Mouse (Mus musculus) liver, embryonic 14.5 days (tissue): ENCODE measurements around the gene Tomt. TPM values are rescaled to one million over a fixed set of nuclear protein-coding genes. Genes with fewer than 3 reads are reported as not detected.

Source experiments
- ATAC-seq: fragments of 200-750 bp; cut with Nextera tagmentation; 2 replicates; pipeline ENCODE4 v1.8.0; 2017; ENCODE audit warnings: moderate number of reproducible peaks, mild to moderate bottlenecking, moderate library complexity; ENCODE audit not compliant: insufficient read depth
- DNase-seq, 3 experiments: peaks; one replicate each; pipeline ENCODE4 v3.0.0-alpha.2; 2012 to 2013; ENCODE audit warnings: low read depth in 3 of 3, low spot score in 3 of 3
- H3K27ac ChIP-seq: fragments of 300-500 bp; sonication (generic); 2 replicates; pipeline ENCODE4 v1.5.1; 2014; ENCODE audit warnings: moderate library complexity, mild to moderate bottlenecking, control low read depth, inconsistent platforms
- H3K27me3 ChIP-seq: fragments of 300-500 bp; sonication (generic); 2 replicates; pipeline ENCODE4 v1.6.1; 2014; ENCODE audit warnings: mild to moderate bottlenecking, low read length, moderate library complexity; ENCODE audit not compliant: control insufficient read depth, insufficient read depth
- H3K36me3 ChIP-seq: fragments of 300-500 bp; sonication (generic); replicated peaks from 2 replicates; pipeline ENCODE4 v1.6.1; 2014; ENCODE audit warnings: low read depth; ENCODE audit not compliant: control insufficient read depth, insufficient read depth
- H3K4me1 ChIP-seq, 2 experiments: fragments of 200-500 bp in 1 of 2; fragments of 300-500 bp in 1 of 2; sonication (generic) in 1 of 2; replicated peaks; 2 replicates each; pipeline ENCODE4 v1.6.1; 2012 to 2014; ENCODE audit warnings: antibody characterized with exemption in 1 of 2, inconsistent platforms in 1 of 2, low read length in 1 of 2; ENCODE audit not compliant: control insufficient read depth in 2 of 2, insufficient read depth in 2 of 2
- H3K4me2 ChIP-seq: fragments of 300-500 bp; sonication (generic); 2 replicates; pipeline ENCODE4 v1.6.1; 2014; ENCODE audit warnings: low read depth, mild to moderate bottlenecking, control low read depth, moderate library complexity
- H3K4me3 ChIP-seq, 2 experiments: fragments of 200-500 bp in 1 of 2; fragments of 300-500 bp in 1 of 2; sonication (generic) in 1 of 2; 2 replicates each; pipeline ENCODE4 v1.5.1; 2012 to 2014; ENCODE audit warnings: low read depth in 2 of 2, low read length in 2 of 2, mild to moderate bottlenecking in 2 of 2, control low read depth in 1 of 2, inconsistent platforms in 1 of 2, moderate library complexity in 1 of 2; ENCODE audit not compliant: insufficient read depth in 1 of 2
- H3K9ac ChIP-seq: fragments of 300-500 bp; sonication (generic); replicated peaks from 2 replicates; pipeline ENCODE4 v1.6.1; 2014; ENCODE audit warnings: mild to moderate bottlenecking, control low read depth, moderate library complexity
- H3K9me3 ChIP-seq: fragments of 300-500 bp; sonication (generic); 2 replicates; pipeline ENCODE4 v1.6.1; 2016; ENCODE audit warnings: low read length, mixed read lengths; ENCODE audit not compliant: control insufficient read depth
- CTCF ChIP-seq: IDR thresholded peaks from 2 replicates; pipeline ENCODE4 v1.5.1; 2016; ENCODE audit warnings: antibody characterized with exemption, low read depth, control low read depth
- EP300 ChIP-seq: IDR thresholded peaks from 2 replicates; pipeline ENCODE4 v1.6.1; 2016; ENCODE audit warnings: antibody characterized with exemption, low read depth
- WGBS: fragments of 180-500 bp; shearing (Covaris S2); extraction: QIAGEN DNeasy Blood & Tissue Kit; methylation state at CpG from one replicate; pipeline ENCODE4 v1.1.7; 2014; ENCODE audit not compliant: insufficient replicate concordance; 5-methylcytosine and 5-hydroxymethylcytosine counted together
- polyA plus RNA-seq, 2 experiments: library from polyadenylated mRNA; depleted of rRNA in 1 of 2; stranded (reverse) in 1 of 2; unstranded in 1 of 2; fragments of >200 nt; fragmentation: Nextera tagmentation in 1 of 2; extraction: Ambion mirVana in 1 of 2; gene quantifications; 2 replicates each; pipeline versions ENCODE4 v1.2.1 to v1.2.3; 2012 to 2014

Tomt gene
- polyA plus RNA-seq, 2 experiments: 0.08 to 0.09 TPM

DNA sequence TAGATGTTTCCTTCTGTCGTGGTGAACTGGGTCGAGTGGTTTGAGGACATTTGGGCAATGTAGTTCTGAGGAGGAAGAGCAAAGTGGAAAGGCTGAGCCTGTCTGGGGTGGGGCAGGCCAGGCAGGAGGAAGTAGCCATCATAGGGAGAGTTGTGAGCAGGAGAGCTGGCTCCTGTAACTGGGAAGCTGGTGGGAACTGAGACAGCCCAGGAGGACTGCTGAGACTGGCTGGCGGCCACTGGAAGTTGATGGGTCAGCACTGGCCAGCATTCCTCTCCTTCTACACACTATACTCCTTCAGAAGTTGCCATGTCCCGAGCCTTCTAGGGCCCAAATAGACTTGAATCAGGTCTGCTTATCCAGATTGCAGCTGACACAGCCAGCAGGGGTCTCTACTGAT is 2.2 kb upstream of the Tomt start:
- WGBS: 32% methylated on average over 4 of the region's 4 CpGs
- Histone ChIP-seq H3K4me1 (peaks cover 14 to 24% of the 10 kb centered on the region in 2 experiments), H3K9ac (no peak overlapping the region), H3K9me3 (no peaks in the 10 kb centered on the region), H3K4me2 (peak overlapping the region; percentile 11; the same call in 1 of the 2 replicates), H3K36me3 (peaks cover 18% of the 10 kb centered on the region), H3K4me3 (no peak overlapping the region), H3K27ac (no peak overlapping the region), H3K27me3 (no peaks in the 10 kb centered on the region)
- TF ChIP-seq EP300 (no peak), CTCF (no peak)
- DNase-seq (no peak), ATAC-seq (no peak)

DNA sequence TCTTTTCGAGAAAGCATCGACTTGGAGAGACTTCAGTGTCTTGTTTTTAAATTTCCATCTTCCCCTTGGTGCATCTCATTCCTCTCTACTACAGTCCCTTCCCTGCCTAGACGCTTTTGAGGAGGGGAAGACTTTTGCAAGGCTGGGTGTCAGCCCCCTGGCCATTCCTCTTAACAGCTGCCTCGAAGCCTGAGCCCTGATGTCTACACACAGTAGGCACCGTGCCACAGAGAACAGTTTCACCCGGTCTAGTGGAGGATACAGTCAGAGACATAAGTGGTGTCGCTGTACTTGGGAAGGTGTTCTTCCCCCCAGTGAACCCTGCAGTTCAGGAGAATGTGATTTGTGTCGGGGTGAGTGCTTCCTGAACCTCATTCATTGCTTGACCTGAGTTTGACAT is 537 bp upstream of the Tomt start:
- TF ChIP-seq EP300 (no peak), CTCF (no peak)
- no peak for DNase-seq
- Histone ChIP-seq H3K36me3 (peaks cover 9% of the 10 kb centered on the region), H3K4me1 (peaks cover 14 to 24% of the 10 kb centered on the region in 2 experiments), H3K27ac (peak overlapping the region; percentile 76), H3K9ac (peak overlapping the region; percentile 91), H3K27me3 (no peaks in the 10 kb centered on the region), H3K4me3 (peak overlapping the region; percentile 81 to 85), H3K4me2 (peak overlapping the region; percentile 94), H3K9me3 (no peaks in the 10 kb centered on the region)
- no peak for ATAC-seq
- WGBS: 33% methylated on average over 8 of the region's 8 CpGs

DNA sequence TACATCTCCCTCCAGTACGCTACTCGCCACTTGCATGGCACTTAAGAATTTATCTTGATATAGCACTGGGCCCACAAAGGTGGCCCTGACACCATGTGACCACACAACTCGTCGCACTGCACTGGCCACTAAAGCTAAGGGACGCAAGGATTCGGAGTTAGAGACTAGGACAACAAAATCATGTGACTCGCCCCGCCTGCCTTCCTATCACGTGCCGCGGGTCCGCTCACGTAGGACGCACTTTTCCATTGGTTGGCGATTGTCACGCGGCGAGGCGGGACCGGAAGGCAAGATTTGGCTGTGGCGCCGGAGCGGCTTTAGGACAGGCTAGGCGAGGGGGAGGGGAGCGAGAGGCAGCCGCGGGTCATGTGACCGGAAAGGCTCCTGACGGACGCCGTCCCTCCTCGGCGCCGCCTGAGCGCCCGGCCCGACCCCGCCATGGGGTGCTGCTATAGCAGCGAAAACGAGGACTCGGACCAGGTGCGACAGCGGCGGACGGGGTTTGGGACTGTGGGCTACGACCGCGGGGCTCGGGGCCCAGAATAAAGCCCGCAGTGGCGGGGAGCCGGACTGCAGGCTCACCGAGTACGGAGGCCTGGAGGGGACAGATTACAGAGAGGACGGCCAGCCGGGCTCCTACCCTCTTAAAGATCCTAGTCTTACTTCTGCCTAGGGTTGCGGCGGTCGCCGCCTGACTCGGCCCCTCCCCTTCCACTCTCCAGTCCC is 435 bp downstream of the Tomt start, which contains the start of gene Lamtor1:
Gene Lamtor1 (plus strand): TSS at position 344 of the 726 bp plus-strand sequence.
- H3K9me3 ChIP-seq: no peaks in the 10 kb centered on the region
- H3K27ac ChIP-seq: peak within 1 kb of the TSS; percentile 84
- peak within 1 kb of the TSS; percentile 91 for H3K9ac ChIP-seq
- H3K27me3 ChIP-seq: no peaks in the 10 kb centered on the region
- ATAC-seq (peak; percentile 96), DNase-seq (peak; percentile 99)
- H3K4me1 ChIP-seq: peaks cover 14 to 24% of the 10 kb centered on the region in 2 experiments
- under 1% methylated on average over 61 of the region's 61 CpGs for WGBS
- peaks cover 5% of the 10 kb centered on the region; the same call in 1 of the 2 replicates for H3K36me3 ChIP-seq
- TF ChIP-seq CTCF (peak; percentile 1; the same call in 1 of the 2 replicates), EP300 (no peak)
- peak within 1 kb of the TSS; percentile 81 to 85 for H3K4me3 ChIP-seq
- H3K4me2 ChIP-seq: peak within 1 kb of the TSS; percentile 94

DNA sequence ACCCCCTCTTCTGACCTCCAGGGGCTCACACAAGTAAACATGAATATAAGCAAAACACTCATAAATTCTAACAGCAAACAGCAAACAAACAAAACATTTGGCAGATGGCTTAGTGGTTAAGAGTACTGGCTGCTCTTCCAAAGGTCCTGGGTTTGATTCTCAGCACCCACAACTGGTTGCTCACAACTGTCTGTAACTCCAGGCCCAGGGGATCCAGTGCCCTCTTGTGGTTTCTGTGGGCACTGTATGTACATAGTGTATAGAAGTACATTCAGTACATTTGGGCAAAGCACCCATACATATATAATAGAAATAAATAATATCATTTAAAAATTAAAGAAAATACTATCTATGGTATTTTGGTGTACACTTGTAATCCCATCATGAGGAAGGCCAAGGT is 3.3 kb downstream of the Tomt start:
- ATAC-seq: no peak
- H3K4me1 ChIP-seq: peaks cover 14 to 19% of the 10 kb centered on the region in 2 experiments
- no peaks in the 10 kb centered on the region for H3K27me3 ChIP-seq
- H3K36me3 ChIP-seq: no peaks in the 10 kb centered on the region; the same call in 1 of the 2 replicates
- DNase-seq: no peak
- H3K4me2 ChIP-seq: no peak overlapping the region
- no peak overlapping the region for H3K4me3 ChIP-seq
- H3K27ac ChIP-seq: no peak overlapping the region
- TF ChIP-seq EP300: no peak
- peak; percentile 48 for TF ChIP-seq CTCF
- H3K9me3 ChIP-seq: no peaks in the 10 kb centered on the region
- H3K9ac ChIP-seq: no peak overlapping the region

DNA sequence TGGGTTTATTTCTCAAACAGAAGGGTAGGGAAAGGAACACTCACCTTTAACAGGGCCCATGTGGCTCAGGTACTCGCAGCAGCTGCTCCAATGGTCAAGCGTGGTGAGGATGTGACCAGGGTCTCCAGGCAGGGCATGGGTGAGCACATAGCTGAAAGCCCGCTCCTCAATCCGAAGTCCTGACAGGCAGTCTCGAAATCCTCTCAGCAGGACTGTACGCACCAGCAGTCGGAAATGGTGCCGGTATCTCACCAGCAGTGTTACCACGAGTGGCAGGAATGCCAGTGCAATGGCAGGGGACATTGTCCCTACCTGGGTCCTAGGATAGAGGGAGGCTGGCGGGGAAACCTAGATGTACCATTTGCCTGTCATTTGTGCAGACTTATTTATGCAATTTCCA is 4.2 kb downstream of the Tomt start:
- no peak overlapping the region for H3K9ac ChIP-seq
- no peak overlapping the region for H3K4me2 ChIP-seq
- no peak for DNase-seq
- WGBS: 79% methylated on average over 10 of the region's 10 CpGs
- no peak for TF ChIP-seq EP300
- TF ChIP-seq CTCF: no peak
- no peak for ATAC-seq
- no peaks in the 10 kb centered on the region; the same call in 1 of the 2 replicates for H3K36me3 ChIP-seq
- no peak overlapping the region for H3K4me3 ChIP-seq
- H3K4me1 ChIP-seq: peaks cover 19% of the 10 kb centered on the region in 2 experiments
- no peaks in the 10 kb centered on the region for H3K9me3 ChIP-seq
- no peak overlapping the region for H3K27ac ChIP-seq
- H3K27me3 ChIP-seq: no peaks in the 10 kb centered on the region
